Mouse (Mus musculus) heart, embryonic 11.5 days (tissue): ENCODE data around the gene Olfr1312. TPM values are rescaled to one million over a fixed set of nuclear protein-coding genes. Genes with fewer than 3 reads are reported as not detected.
"Not testable (repeated sequence)": the region's sequence is repeated elsewhere in the genome, so short reads cannot be mapped to it uniquely, and the experiment has no call there.

ENCODE experiments used
- ATAC-seq: fragments of 200-750 bp; cut with Nextera tagmentation; replicated peaks from 2 replicates; pipeline ENCODE4 v1.8.0; 2017; ENCODE audit warnings: moderate library complexity; ENCODE audit not compliant: insufficient number of reproducible peaks, low FRiP score, low TSS enrichment
- H3K27ac ChIP-seq: fragments of 300-500 bp; sonication (generic); 2 replicates; pipeline ENCODE4 v1.5.1; 2014; ENCODE audit warnings: mild to moderate bottlenecking, low read depth, low read length
- H3K27me3 ChIP-seq: fragments of 300-500 bp; sonication (generic); 2 replicates; pipeline ENCODE4 v1.6.1; 2014; ENCODE audit warnings: mild to moderate bottlenecking, low read length, mixed read lengths; ENCODE audit not compliant: control insufficient read depth, insufficient read depth
- H3K36me3 ChIP-seq: fragments of 300-500 bp; sonication (generic); 2 replicates; pipeline ENCODE4 v1.6.1; 2014; ENCODE audit warnings: mild to moderate bottlenecking, low read length, moderate library complexity, mixed read lengths; ENCODE audit not compliant: control insufficient read depth, insufficient read depth
- H3K4me1 ChIP-seq: fragments of 300-500 bp; sonication (generic); 2 replicates; pipeline ENCODE4 v1.6.1; 2014; ENCODE audit warnings: low read length; ENCODE audit not compliant: control insufficient read depth, insufficient read depth
- H3K4me2 ChIP-seq: fragments of 300-500 bp; sonication (generic); 2 replicates; pipeline ENCODE4 v1.6.1; 2014; ENCODE audit warnings: mild to moderate bottlenecking, moderate library complexity
- H3K4me3 ChIP-seq: fragments of 300-500 bp; sonication (generic); 2 replicates; pipeline ENCODE4 v1.5.1; 2014; ENCODE audit warnings: low read depth, low read length
- H3K9ac ChIP-seq: fragments of 300-500 bp; sonication (generic); 2 replicates; pipeline ENCODE4 v1.6.1; 2014; ENCODE audit warnings: mild to moderate bottlenecking, low read depth, low read length, moderate library complexity
- H3K9me3 ChIP-seq: fragments of 300-500 bp; sonication (generic); replicated peaks from 2 replicates; pipeline ENCODE4 v1.6.1; 2016; ENCODE audit warnings: low read length; ENCODE audit not compliant: control insufficient read depth
- WGBS: fragments of 180-500 bp; shearing (Covaris S2); extraction: QIAGEN DNeasy Blood & Tissue Kit; methylation state at CpG from one replicate; pipeline ENCODE4 v1.1.7; 2014; ENCODE audit not compliant: insufficient replicate concordance; 5-methylcytosine and 5-hydroxymethylcytosine counted together
- polyA plus RNA-seq: library from polyadenylated mRNA; unstranded; fragments of >200 nt; fragmentation: Nextera tagmentation; extraction: Ambion mirVana; gene quantifications from 2 replicates; pipeline ENCODE4 v1.2.1, GENCODE M21; 2014

Gene Olfr1312
- not detected in 2 replicates for polyA plus RNA-seq

DNA sequence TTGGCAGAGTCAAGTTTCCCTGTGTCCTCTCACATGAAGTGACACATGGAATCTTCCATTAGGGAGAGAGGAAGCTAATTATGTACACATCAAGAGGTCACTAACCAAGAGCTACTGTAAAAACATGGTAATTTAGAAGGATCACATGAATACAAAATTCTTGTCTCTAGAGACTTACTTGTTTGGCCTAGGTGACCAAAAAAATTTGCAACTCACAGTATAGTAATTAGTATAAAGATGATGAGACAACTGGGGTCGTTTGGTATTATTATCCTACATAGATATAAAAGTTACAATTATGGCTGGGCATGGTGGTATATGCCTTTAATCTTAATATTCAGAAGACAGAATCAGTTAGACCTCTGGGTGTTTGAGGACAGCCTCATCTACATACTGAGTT, at the start of gene Olfr1312:
Gene Olfr1312, minus strand, starts transcription at position 101 of the 400 bp plus-strand sequence.
- no peaks in the 10 kb centered on the region for H3K9me3 ChIP-seq
- no peaks in the 10 kb centered on the region for H3K27me3 ChIP-seq
- H3K27ac ChIP-seq = no peak within 1 kb of the TSS
- no peak within 1 kb of the TSS for H3K4me3 ChIP-seq
- H3K4me1 ChIP-seq = no peaks in the 10 kb centered on the region
- H3K4me2 ChIP-seq = no peak within 1 kb of the TSS
- no peak within 1 kb of the TSS for H3K9ac ChIP-seq
- ATAC-seq = no peak
- WGBS = 30% methylated on average over 1 of the region's 1 CpGs
- no peaks in the 10 kb centered on the region for H3K36me3 ChIP-seq

DNA sequence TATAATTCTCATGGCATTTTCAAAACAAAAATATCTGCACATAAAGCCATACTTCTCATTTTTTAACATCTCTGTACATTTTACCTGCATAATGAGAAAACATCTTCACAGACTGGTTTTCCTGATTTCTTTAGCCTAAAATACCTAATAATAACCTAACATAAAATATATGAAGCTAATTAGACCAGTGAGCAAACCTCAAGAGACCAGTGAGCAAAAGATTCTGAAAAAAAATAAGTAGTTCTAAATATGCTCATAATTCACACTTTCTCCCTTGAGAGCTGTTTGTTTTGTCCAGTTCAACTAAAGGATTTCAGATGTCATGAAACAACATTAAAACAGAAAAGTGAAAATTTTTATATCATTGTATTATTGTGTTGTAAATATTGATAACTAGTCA, 46.6 kb upstream of the Olfr1312 start, which contains the start of gene Olfr1314:
Gene Olfr1314, minus strand, starts transcription at position 101 of the 400 bp plus-strand sequence.
- Histone ChIP-seq H3K4me3 (no peak within 1 kb of the TSS), H3K9ac (no peak within 1 kb of the TSS), H3K9me3 (no peaks in the 10 kb centered on the region), H3K4me1 (no peaks in the 10 kb centered on the region), H3K27me3 (no peaks in the 10 kb centered on the region), H3K4me2 (no peak within 1 kb of the TSS), H3K36me3 (no peaks in the 10 kb centered on the region), H3K27ac (no peak within 1 kb of the TSS)
- no peak for ATAC-seq

DNA sequence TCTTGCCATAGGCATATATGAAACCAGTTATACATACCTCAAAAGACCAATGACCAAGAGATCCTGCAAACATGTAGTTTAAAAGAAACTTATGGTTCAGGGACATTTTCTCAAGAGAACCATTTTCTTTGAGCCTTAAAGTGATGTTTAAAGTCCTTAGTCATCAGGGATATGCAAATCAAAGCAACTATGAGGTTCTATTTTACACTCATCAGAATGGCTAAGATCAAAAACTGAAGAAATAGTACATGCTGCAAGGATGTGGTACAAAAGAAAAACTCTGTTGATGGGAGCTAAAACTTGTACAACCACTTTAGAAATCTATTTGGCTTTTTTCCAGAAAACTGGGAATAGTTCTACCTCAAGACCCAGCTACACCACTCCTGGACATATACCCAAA, 27.7 kb upstream of the Olfr1312 start, which contains the start of gene Olfr1313:
Gene Olfr1313, minus strand, starts transcription at position 101 of the 400 bp plus-strand sequence.
- ATAC-seq = no peak
- Histone ChIP-seq H3K9ac (no peak within 1 kb of the TSS), H3K4me2 (no peak within 1 kb of the TSS), H3K4me3 (no peak within 1 kb of the TSS), H3K36me3 (no peaks in the 10 kb centered on the region), H3K27ac (no peak within 1 kb of the TSS), H3K27me3 (no peaks in the 10 kb centered on the region), H3K4me1 (no peaks in the 10 kb centered on the region), H3K9me3 (no peaks in the 10 kb centered on the region; the same call in 1 of the 2 replicates)

DNA sequence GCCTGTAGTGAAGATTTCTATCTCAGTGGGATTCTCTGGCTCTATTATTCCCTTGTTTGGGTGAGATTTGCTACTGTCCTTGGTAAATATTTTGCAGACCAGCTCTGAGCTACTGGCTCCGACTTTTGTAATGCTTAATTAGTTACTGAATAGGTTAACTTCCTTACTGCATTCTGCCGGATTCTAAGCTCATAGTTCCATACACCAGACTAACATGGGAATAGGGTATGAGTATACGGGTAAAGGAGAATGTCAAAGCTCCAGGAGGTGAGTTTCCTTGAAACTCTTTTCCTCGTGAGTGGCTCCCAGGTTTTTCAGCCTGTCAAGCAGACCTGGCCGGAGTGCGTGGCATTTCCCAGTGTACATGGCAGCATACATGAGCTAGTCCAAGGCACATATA, 23.1 kb downstream of the Olfr1312 start:
- not testable (repeated sequence) for H3K9me3 ChIP-seq, H3K4me2 ChIP-seq, H3K36me3 ChIP-seq, H3K27ac ChIP-seq, H3K4me3 ChIP-seq, H3K27me3 ChIP-seq, ATAC-seq, H3K9ac ChIP-seq, H3K4me1 ChIP-seq
- WGBS = 43% methylated on average over 6 of the region's 6 CpGs

DNA sequence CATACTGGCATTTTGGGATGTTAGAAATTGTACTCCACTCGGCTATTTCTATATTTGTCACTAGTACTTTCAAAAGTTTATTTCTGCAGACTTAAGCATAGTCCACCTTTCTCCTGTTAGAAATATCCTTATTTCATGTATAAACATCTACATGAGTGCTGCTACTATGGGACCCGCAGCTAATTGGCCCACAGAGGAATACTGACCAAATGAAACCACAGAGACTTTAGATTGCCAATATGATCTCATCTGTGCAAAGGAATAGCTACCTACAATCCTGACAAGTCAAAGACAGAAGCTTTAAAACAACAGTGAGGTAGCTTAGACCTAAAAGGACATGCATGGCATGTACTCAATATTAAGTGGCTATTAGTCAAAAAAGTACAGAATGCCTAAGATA, 25.7 kb downstream of the Olfr1312 start, which contains the start of gene Olfr1311:
Gene Olfr1311, minus strand, starts transcription at position 101 of the 400 bp plus-strand sequence.
- H3K4me2 ChIP-seq = no peak within 1 kb of the TSS

DNA sequence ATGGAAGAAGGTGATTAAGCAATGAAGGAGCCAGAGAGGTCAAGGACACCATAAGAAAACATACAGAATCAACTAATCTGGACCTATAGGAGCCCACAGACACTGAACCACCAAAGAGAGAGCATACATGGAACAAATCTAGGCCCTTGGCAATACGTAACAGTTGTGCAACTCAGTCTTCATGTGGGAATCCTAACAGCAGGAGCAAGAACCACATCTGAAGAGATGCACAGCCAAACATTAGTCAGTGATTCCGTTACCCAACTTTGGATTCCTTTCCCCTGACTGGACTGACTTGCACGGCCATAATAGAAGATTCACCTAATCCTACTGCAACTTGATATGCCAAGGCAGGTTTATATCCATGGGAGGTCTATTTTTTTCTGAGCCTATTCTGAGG, 35.1 kb downstream of the Olfr1312 start:
- Histone ChIP-seq H3K4me2 (no peak overlapping the region), H3K9ac (no peak overlapping the region), H3K27me3 (no peaks in the 10 kb centered on the region), H3K4me1 (no peaks in the 10 kb centered on the region), H3K27ac (no peak overlapping the region), H3K9me3 (no peaks in the 10 kb centered on the region), H3K36me3 (no peaks in the 10 kb centered on the region), H3K4me3 (no peak overlapping the region)
- 72% methylated on average over 3 of the region's 3 CpGs for WGBS
- ATAC-seq = no peak

More for the DNA sequence above, 25.7 kb downstream of the Olfr1312 start, which contains the start of gene Olfr1311:
- Histone ChIP-seq H3K9me3 (no peaks in the 10 kb centered on the region), H3K4me1 (no peaks in the 10 kb centered on the region), H3K27me3 (no peaks in the 10 kb centered on the region), H3K4me3 (no peak within 1 kb of the TSS), H3K27ac (no peak within 1 kb of the TSS), H3K36me3 (no peaks in the 10 kb centered on the region), H3K9ac (no peak within 1 kb of the TSS)
- WGBS = 75% methylated on average over 2 of the region's 2 CpGs
- no peak for ATAC-seq

DNA sequence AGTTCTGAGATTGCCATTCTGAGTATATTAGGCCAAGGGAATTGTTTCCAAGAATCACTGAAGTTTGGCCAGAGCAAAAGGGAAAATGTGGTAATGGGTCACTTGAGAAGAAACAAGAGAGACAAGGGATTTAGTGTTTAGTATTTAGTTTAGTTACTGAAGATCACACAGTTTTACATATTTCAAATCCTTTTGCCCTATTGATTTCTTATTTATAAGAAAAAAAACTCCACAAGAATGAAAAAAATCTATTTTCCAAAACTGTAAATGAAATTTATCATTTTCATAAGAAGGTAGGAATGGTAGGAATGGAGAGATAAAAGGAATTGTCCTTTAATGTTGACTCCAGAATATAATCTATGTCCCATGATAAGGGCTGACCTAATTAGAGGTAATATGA, 37.4 kb downstream of the Olfr1312 start, which contains the start of gene Olfr1310:
Gene Olfr1310, minus strand, starts transcription at position 101 of the 400 bp plus-strand sequence.
- no peak within 1 kb of the TSS for H3K9ac ChIP-seq
- H3K27me3 ChIP-seq = no peaks in the 10 kb centered on the region
- H3K27ac ChIP-seq = no peak within 1 kb of the TSS
- H3K36me3 ChIP-seq = no peaks in the 10 kb centered on the region
- no peaks in the 10 kb centered on the region for H3K4me1 ChIP-seq
- H3K9me3 ChIP-seq = no peaks in the 10 kb centered on the region
- no peak for ATAC-seq
- H3K4me2 ChIP-seq = no peak within 1 kb of the TSS
- H3K4me3 ChIP-seq = no peak within 1 kb of the TSS

DNA sequence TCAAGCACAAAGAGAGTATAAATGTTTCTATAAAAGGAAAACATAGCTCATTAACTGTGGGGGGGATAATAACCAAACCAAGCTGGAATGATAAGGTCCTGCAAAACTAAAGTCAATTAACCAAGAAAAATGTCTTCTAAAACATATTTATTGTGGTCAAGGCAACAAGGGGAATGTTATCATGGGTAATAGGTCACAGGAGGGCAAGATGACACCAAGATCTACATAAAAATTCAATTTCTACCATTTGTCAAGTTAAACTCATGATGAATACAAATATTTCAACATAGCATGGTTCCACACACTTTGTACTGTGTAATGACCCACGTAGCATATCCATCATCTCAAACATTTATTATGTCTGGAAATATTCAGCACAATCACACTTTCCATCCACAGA, 59.9 kb downstream of the Olfr1312 start, which contains the start of gene Olfr1309:
Gene Olfr1309, minus strand, starts transcription at position 101 of the 400 bp plus-strand sequence.
- H3K4me3 ChIP-seq = no peak within 1 kb of the TSS

More for the DNA sequence above, 59.9 kb downstream of the Olfr1312 start, which contains the start of gene Olfr1309:
- Histone ChIP-seq H3K4me2 (no peak within 1 kb of the TSS), H3K9ac (no peak within 1 kb of the TSS), H3K27me3 (no peaks in the 10 kb centered on the region), H3K4me1 (no peaks in the 10 kb centered on the region), H3K27ac (no peak within 1 kb of the TSS), H3K9me3 (no peaks in the 10 kb centered on the region), H3K36me3 (no peaks in the 10 kb centered on the region)
- WGBS = 60% methylated on average over 1 of the region's 1 CpGs
- no peak for ATAC-seq
